Mouse (Mus musculus): ENCODE data around the gene Olfr589. TPM values are rescaled to one million over a fixed set of nuclear protein-coding genes. Genes with fewer than 3 reads are reported as not detected.
"Not testable (repeated sequence)": the region's sequence is repeated elsewhere in the genome, so short reads cannot be mapped to it uniquely, and the experiment has no call there.

Gene Olfr589
- not detected in 2 replicates for polyA plus RNA-seq (2015; fragmentation: Nextera tagmentation; extraction: Ambion mirVana)

DNA sequence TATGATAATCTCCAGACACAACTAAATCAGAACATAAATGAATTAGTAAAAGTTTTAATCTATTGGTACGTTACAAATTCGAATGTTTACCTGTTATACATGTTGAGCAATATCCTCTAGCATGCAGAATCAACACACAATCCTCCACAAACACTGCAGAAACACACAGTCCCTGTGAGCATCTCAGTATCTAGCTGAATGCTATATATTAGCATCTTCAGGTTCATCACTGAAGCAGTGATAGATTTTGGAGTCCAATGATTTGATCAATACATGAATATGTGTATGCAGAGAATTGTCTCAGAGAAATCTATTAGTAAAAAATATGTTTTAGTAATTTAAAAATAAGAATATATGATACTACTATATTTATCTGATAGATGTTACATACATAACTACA lies at the start of gene Olfr589:
TSS of gene Olfr589 (minus strand) at position 101 of the 400 bp plus-strand sequence.
- Histone ChIP-seq H3K9me3 (no peaks in the 10 kb centered on the region), H3K27me3 (no peaks in the 10 kb centered on the region), H3K36me3 (no peaks in the 10 kb centered on the region), H3K4me3 (no peak within 1 kb of the TSS), H3K4me2 (no peak within 1 kb of the TSS), H3K9ac (no peak within 1 kb of the TSS), H3K4me1 (replicated peaks) (no peaks in the 10 kb centered on the region), H3K27ac (replicated peaks) (no peak within 1 kb of the TSS)
- WGBS, result 70% methylated on average over 2 of the region's 2 CpGs
- ATAC-seq (ENCODE audit: low FRiP score, low read depth), result no peak

DNA sequence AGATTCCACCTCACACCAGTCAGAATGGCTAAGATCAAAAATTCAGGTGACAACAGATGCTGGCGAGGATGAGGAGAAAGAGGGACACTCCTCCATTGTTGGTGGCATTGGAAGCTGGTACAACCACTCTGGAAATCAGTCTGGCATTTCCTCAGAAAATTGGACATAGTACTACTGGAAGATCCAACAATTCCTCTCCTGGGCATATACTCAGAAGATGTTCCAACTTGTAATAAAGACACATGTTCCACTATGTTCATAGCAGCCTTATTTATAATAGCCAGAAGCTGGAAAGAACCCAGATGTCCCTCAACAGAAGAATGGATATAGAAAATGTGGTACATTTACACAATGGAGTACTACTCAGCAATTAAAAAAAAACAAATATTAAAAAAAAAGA lies 28.3 kb upstream of the Olfr589 start, which contains the start of gene Olfr592:
TSS of gene Olfr592 (plus strand) at position 301 of the 400 bp plus-strand sequence.
- WGBS, result 95% methylated on average over 1 of the region's 1 CpGs
- H3K9me3 ChIP-seq; H3K27ac ChIP-seq (replicated peaks); ATAC-seq (ENCODE audit: low FRiP score, low read depth); H3K4me3 ChIP-seq; H3K4me2 ChIP-seq; H3K36me3 ChIP-seq; H3K4me1 ChIP-seq (replicated peaks); H3K27me3 ChIP-seq; H3K9ac ChIP-seq: not testable (repeated sequence)

DNA sequence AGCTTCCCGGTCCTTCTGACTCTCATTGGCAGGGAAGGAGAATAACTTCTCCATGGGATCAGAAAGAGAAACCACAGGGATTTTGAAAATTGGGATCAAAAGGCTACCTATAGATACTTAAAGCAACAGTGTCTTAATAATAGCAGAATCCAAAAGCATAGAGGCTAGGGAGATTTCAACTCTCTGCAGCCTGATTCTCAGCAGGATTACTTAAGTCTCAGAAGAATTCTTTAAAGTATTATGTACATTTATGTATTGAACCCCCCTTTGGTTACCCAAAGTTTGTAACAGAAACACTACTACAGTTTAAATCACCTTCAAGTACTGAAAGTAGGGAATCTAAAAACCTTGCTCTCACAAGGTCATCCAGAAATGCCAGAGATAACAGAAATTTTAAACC lies 22.1 kb upstream of the Olfr589 start, which contains the start of gene Olfr591:
TSS of gene Olfr591 (minus strand) at position 101 of the 400 bp plus-strand sequence.
- Histone ChIP-seq H3K9me3 (peaks cover 2% of the 10 kb centered on the region; the same call in 1 of the 2 replicates), H3K9ac (no peak within 1 kb of the TSS), H3K27ac (replicated peaks) (no peak within 1 kb of the TSS), H3K36me3 (no peaks in the 10 kb centered on the region), H3K4me3 (no peak within 1 kb of the TSS), H3K4me2 (no peak within 1 kb of the TSS), H3K4me1 (replicated peaks) (no peaks in the 10 kb centered on the region), H3K27me3 (no peaks in the 10 kb centered on the region)
- ATAC-seq (ENCODE audit: low FRiP score, low read depth), result no peak
- WGBS, result 86% methylated on average over 1 of the region's 1 CpGs

DNA sequence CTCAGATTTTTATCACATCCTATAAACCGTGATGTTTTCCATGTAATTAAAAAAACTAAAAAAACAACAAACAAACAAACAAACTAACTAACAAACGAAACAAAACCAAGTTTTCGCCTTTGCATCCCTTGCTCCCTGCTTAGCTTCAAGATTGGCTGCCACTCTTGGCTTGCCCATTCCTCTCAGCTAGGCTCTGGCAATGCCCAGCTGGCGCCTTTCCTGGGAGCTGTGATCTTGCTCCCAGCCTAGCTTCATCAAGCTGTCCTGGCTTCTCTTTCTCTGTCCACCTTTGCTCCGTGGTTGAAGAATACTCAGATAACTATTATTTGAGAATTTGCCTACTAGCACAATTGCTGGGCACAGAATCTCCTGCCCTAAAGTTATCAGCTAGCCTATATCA lies 13.5 kb upstream of the Olfr589 start:
- Histone ChIP-seq H3K4me2 (no peak overlapping the region), H3K4me1 (replicated peaks) (no peaks in the 10 kb centered on the region), H3K4me3 (no peak overlapping the region), H3K27me3 (no peaks in the 10 kb centered on the region), H3K36me3 (no peaks in the 10 kb centered on the region), H3K9me3 (no peaks in the 10 kb centered on the region), H3K9ac (no peak overlapping the region), H3K27ac (replicated peaks) (no peak overlapping the region)
- no peak for ATAC-seq (ENCODE audit: low FRiP score, low read depth)
- 85% methylated on average over 5 of the region's 5 CpGs for WGBS

DNA sequence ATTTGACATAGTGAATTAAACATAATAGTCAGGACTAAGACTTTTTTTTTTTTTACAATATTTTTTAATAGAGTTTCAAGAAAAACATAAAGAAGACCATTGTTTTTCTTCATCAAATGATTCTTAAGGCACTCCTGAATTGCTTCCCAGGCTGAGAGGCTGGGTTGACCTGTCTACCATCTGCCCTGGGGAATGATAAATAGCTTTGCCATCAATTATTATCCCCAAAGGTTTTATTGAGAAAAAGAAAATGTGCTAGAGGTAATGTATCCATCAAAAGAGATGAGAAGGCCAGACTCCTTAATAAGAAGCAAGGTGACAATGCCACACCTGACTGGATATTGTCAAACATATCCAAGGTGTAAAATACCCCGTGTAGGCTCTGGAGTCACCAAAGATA lies 15.6 kb downstream of the Olfr589 start, which contains the start of gene Olfr588-ps1:
TSS of gene Olfr588-ps1 (plus strand) at position 301 of the 400 bp plus-strand sequence.
- no peaks in the 10 kb centered on the region for H3K4me1 ChIP-seq (replicated peaks)
- no peak for ATAC-seq (ENCODE audit: low FRiP score, low read depth)
- no peak within 1 kb of the TSS for H3K9ac ChIP-seq
- no peaks in the 10 kb centered on the region for H3K9me3 ChIP-seq
- H3K4me3 ChIP-seq, result no peak within 1 kb of the TSS
- H3K36me3 ChIP-seq, result no peaks in the 10 kb centered on the region
- H3K4me2 ChIP-seq, result no peak within 1 kb of the TSS
- no peaks in the 10 kb centered on the region for H3K27me3 ChIP-seq
- no peak within 1 kb of the TSS for H3K27ac ChIP-seq (replicated peaks)
- 84% methylated on average over 1 of the region's 1 CpGs for WGBS

DNA sequence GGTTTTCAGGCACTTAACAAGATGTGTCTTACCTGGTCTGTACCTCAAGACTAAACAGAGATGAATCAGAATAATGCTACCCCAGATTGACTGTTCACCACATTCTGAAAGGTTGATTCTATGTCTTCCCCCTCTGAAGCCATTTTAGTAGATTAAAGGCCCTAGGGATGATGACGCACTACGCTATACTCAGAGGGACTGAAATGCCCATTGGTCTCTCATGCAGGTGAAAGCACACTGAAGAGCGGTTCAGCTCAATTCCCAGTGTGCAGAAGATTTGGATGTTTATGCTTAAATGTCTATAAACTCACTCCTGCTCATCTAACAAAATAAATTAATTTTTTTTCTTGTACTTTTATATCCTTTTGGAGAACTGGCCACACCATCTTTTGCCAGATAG lies 30.6 kb downstream of the Olfr589 start, which contains the start of gene Olfr586:
TSS of gene Olfr586 (minus strand) at position 101 of the 400 bp plus-strand sequence.
- H3K27me3 ChIP-seq, result no peaks in the 10 kb centered on the region
- H3K9ac ChIP-seq, result no peak within 1 kb of the TSS
- H3K36me3 ChIP-seq, result no peaks in the 10 kb centered on the region
- no peak within 1 kb of the TSS for H3K4me3 ChIP-seq
- H3K27ac ChIP-seq (replicated peaks), result no peak within 1 kb of the TSS
- no peaks in the 10 kb centered on the region for H3K9me3 ChIP-seq
- no peak for ATAC-seq (ENCODE audit: low FRiP score, low read depth)
- 96% methylated on average over 3 of the region's 3 CpGs for WGBS
- no peaks in the 10 kb centered on the region for H3K4me1 ChIP-seq (replicated peaks)
- no peak within 1 kb of the TSS for H3K4me2 ChIP-seq

DNA sequence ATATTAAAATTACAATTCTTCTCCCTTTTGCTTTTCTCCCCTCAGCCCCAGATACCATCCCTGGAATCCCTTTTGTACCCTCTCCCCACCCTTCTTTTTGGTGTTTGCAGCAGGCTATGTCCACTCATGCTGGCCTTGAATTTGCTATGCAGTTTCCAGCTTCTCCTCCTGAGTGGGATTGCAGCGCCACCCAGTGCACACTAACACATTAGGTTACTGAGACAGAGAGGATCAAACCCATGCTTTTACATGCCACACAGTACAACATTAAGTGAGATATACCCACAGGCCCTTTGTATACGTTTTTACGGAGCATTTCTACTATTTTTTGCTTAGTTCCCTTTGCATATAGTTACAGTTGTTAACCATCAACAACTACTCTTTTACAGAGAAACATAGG lies 36.8 kb downstream of the Olfr589 start:
- Histone ChIP-seq H3K4me2 (no peak overlapping the region), H3K27ac (replicated peaks) (no peak overlapping the region), H3K4me3 (no peak overlapping the region), H3K36me3 (no peaks in the 10 kb centered on the region), H3K27me3 (no peaks in the 10 kb centered on the region), H3K9ac (no peak overlapping the region), H3K9me3 (no peaks in the 10 kb centered on the region), H3K4me1 (replicated peaks) (no peaks in the 10 kb centered on the region)
- ATAC-seq (ENCODE audit: low FRiP score, low read depth), result no peak
- WGBS, result 47% methylated on average over 3 of the region's 3 CpGs

Other genes with a start within 250 kb of the Olfr589 start
- gene Olfr571, start 238.8 kb downstream of the Olfr589 start, polyA plus RNA-seq (2015; fragmentation: Nextera tagmentation; extraction: Ambion mirVana), result not detected in 2 replicates
- not detected in 2 replicates for gene Olfr572, start 231.9 kb downstream of the Olfr589 start, polyA plus RNA-seq (2015; fragmentation: Nextera tagmentation; extraction: Ambion mirVana)
- not detected in 2 replicates for gene Olfr573-ps1, start 213.8 kb downstream of the Olfr589 start, polyA plus RNA-seq (2015; fragmentation: Nextera tagmentation; extraction: Ambion mirVana)
- gene Olfr574, start 207.9 kb downstream of the Olfr589 start, polyA plus RNA-seq (2015; fragmentation: Nextera tagmentation; extraction: Ambion mirVana), result not detected in 2 replicates
- gene Olfr575, start 197.6 kb downstream of the Olfr589 start, polyA plus RNA-seq (2015; fragmentation: Nextera tagmentation; extraction: Ambion mirVana), result not detected in 2 replicates
- not detected in 2 replicates for gene Olfr576, start 193.7 kb downstream of the Olfr589 start, polyA plus RNA-seq (2015; fragmentation: Nextera tagmentation; extraction: Ambion mirVana)
- gene Olfr577, start 180.4 kb downstream of the Olfr589 start, polyA plus RNA-seq (2015; fragmentation: Nextera tagmentation; extraction: Ambion mirVana), result not detected in 2 replicates
- not detected in 2 replicates for gene Olfr578, start 167.0 kb downstream of the Olfr589 start, polyA plus RNA-seq (2015; fragmentation: Nextera tagmentation; extraction: Ambion mirVana)
- gene Olfr582, start 118.3 kb downstream of the Olfr589 start, polyA plus RNA-seq (2015; fragmentation: Nextera tagmentation; extraction: Ambion mirVana), result not detected in 2 replicates
- gene Olfr583, start 105.1 kb downstream of the Olfr589 start, polyA plus RNA-seq (2015; fragmentation: Nextera tagmentation; extraction: Ambion mirVana), result not detected in 2 replicates
- gene Olfr584, start 74.5 kb downstream of the Olfr589 start, polyA plus RNA-seq (2015; fragmentation: Nextera tagmentation; extraction: Ambion mirVana), result not detected in 2 replicates
- gene Olfr585, start 58.6 kb downstream of the Olfr589 start, polyA plus RNA-seq (2015; fragmentation: Nextera tagmentation; extraction: Ambion mirVana), result not detected in 2 replicates
- not detected in 2 replicates for gene Olfr586, start 30.7 kb downstream of the Olfr589 start, polyA plus RNA-seq (2015; fragmentation: Nextera tagmentation; extraction: Ambion mirVana)
- not detected in 2 replicates for gene Olfr588-ps1, start 15.5 kb downstream of the Olfr589 start, polyA plus RNA-seq (2015; fragmentation: Nextera tagmentation; extraction: Ambion mirVana)
- not detected in 2 replicates for gene Olfr591, start 22.0 kb upstream of the Olfr589 start, polyA plus RNA-seq (2015; fragmentation: Nextera tagmentation; extraction: Ambion mirVana)
- gene Olfr592, start 28.4 kb upstream of the Olfr589 start, polyA plus RNA-seq (2015; fragmentation: Nextera tagmentation; extraction: Ambion mirVana), result not detected in 2 replicates
- not detected in 2 replicates for gene Olfr593, start 55.5 kb upstream of the Olfr589 start, polyA plus RNA-seq (2015; fragmentation: Nextera tagmentation; extraction: Ambion mirVana)
- gene Olfr594, start 60.6 kb upstream of the Olfr589 start, polyA plus RNA-seq (2015; fragmentation: Nextera tagmentation; extraction: Ambion mirVana), result not detected in 2 replicates
- gene Usp17ld, start 96.1 kb upstream of the Olfr589 start, polyA plus RNA-seq (2015; fragmentation: Nextera tagmentation; extraction: Ambion mirVana), result not detected in 2 replicates
- not detected in 2 replicates for gene Olfr596, start 149.3 kb upstream of the Olfr589 start, polyA plus RNA-seq (2015; fragmentation: Nextera tagmentation; extraction: Ambion mirVana)
- gene Olfr597, start 160.0 kb upstream of the Olfr589 start, polyA plus RNA-seq (2015; fragmentation: Nextera tagmentation; extraction: Ambion mirVana), result not detected in 2 replicates
- not detected in 2 replicates for gene Olfr598, start 167.2 kb upstream of the Olfr589 start, polyA plus RNA-seq (2015; fragmentation: Nextera tagmentation; extraction: Ambion mirVana)
- gene Olfr599, start 179.6 kb upstream of the Olfr589 start, polyA plus RNA-seq (2015; fragmentation: Nextera tagmentation; extraction: Ambion mirVana), result not detected in 2 replicates
- gene Olfr600, start 193.3 kb upstream of the Olfr589 start, polyA plus RNA-seq (2015; fragmentation: Nextera tagmentation; extraction: Ambion mirVana), result not detected in 2 replicates
- gene Olfr601, start 206.3 kb upstream of the Olfr589 start, polyA plus RNA-seq (2015; fragmentation: Nextera tagmentation; extraction: Ambion mirVana), result not detected in 2 replicates
- gene Olfr603, start 229.8 kb upstream of the Olfr589 start, polyA plus RNA-seq (2015; fragmentation: Nextera tagmentation; extraction: Ambion mirVana), result not detected in 2 replicates